Mouse (Mus musculus) erythroblast, embryonic 14.5 days (primary cell): Measurements from ENCODE around the gene Ninj1.

Experiments used
- GATA1 ChIP-seq: IDR thresholded peaks from 2 replicates; pipeline ENCODE4 v1.6.1; 2012; ENCODE audit warnings: low read length, inconsistent platforms, mixed read lengths
- TAL1 ChIP-seq: IDR thresholded peaks from 3 replicates; pipeline ENCODE4 v1.6.1; 2012; ENCODE audit warnings: low read length, inconsistent platforms, mixed read lengths

GRCm38 (mm10) chr13:49178839-49179585, 8.3 kb upstream of the Ninj1 start:
- TF ChIP-seq GATA1 (no peak), TAL1 (no peak)
